Mouse (Mus musculus): Measurements from ENCODE around the gene Tprkb.
"Not testable (repeated sequence)": the region's sequence is repeated elsewhere in the genome, so short reads cannot be mapped to it uniquely, and the experiment has no call there.

Gene Tprkb

DNA sequence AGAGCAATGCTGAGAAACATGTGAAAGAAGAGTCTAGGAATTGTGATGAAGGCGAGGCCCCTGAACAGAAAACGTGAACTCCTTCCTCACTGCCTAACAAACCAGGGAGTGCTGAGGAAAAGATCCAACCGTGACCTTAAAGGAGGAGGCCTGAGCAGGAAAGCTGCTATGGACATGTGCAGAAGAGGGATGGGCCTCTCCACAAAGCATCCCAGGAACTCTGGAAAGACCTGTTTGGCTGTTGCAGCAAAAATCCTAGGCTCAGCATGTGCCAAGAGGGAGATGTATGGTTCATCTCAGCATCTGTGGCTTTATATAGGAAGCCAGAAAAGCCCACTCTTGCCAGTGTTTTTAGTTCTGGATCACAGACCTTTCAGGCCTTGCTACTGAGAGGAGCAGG lies 61.0 kb downstream of the Tprkb start:
- DNase-seq (ENCODE audit: low read depth in 2 of 2, low spot score in 2 of 2): no peak

GRCm38 (mm10) chr6:85973336-85973735 lies 61.7 kb downstream of the Tprkb start:
- no peak for DNase-seq (ENCODE audit: low read depth in 2 of 2, low spot score in 2 of 2)

- no peak for DNase-seq (ENCODE audit: low read depth in 2 of 2, low spot score in 2 of 2)
Observed at GRCm38 (mm10) chr6:85974941-85975617, 63.4 kb downstream of the Tprkb start.

DNA sequence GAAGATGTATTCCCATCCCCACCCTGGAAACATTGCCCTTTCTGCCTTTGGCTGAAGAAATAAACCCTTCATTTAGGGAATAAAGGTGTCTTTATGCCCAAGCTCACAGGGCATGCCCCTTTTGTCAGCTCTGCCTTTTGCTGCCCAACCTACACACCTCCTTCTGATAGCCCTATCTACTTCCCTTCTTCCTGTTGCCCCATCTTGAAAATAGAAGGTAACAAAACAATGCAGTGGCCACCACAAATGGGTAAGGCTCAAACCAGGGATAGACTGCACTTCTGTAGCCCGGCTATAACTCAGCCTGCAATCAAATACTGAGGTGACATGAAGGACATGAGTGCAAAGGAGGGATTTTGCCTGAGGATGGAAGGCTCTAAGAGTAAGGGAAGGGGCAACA lies 64.1 kb downstream of the Tprkb start:
- no peak for DNase-seq (ENCODE audit: low read depth in 2 of 2, low spot score in 2 of 2)

GRCm38 (mm10) chr6:85976242-85976641 lies 64.6 kb downstream of the Tprkb start:
- no peak for DNase-seq (ENCODE audit: low read depth in 2 of 2, low spot score in 2 of 2)

DNA sequence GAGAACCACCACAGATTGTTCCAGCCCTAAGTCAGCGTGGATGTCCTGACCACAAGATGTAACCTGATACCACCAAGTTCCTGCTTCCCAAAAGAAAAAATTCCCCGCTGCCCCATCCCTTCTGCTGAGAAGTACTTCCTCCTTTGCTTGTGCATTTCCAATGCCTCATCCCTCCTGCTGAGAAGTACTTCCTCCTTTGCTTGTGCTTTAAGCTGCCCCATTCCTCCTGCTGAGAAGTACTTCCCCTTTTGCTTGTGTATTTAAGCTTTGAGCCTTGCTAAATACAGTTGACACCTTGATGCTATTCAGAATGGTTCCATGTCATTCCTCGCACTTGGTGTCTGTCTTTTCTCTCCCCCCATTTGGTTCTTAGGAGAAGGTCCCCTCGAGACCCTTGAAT lies 67.1 kb downstream of the Tprkb start:
- not testable (repeated sequence) for DNase-seq (ENCODE audit: low read depth in 2 of 2, low spot score in 2 of 2)

Data from CD8-positive naive resting alpha-beta T cell, adult 2 months (primary cell).